Mouse (Mus musculus) CH12.LX (cell line): Measurements from ENCODE around the gene Tekt4. TPM values are rescaled to one million over a fixed set of nuclear protein-coding genes. Genes with fewer than 3 reads are reported as not detected.

ENCODE experiments used
- DNase-seq: peaks from one replicate; pipeline ENCODE4 v3.0.0-alpha.2; 2013; ENCODE audit errors: extremely low read depth
- H3K27ac ChIP-seq: 2 replicates; pipeline ENCODE4 v1.5.1; 2012; ENCODE audit warnings: low read depth, mild to moderate bottlenecking, control low read depth, moderate library complexity; ENCODE audit not compliant: insufficient read depth
- H3K27me3 ChIP-seq: replicated peaks from 2 replicates; pipeline ENCODE3; 2012; ENCODE audit warnings: inconsistent platforms
- H3K36me3 ChIP-seq, 2 experiments: replicated peaks in 1 of 2; 2 replicates each; pipeline versions ENCODE3 to v1.6.1; 2012; ENCODE audit warnings: inconsistent platforms in 1 of 2, low read length in 1 of 2, mild to moderate bottlenecking in 1 of 2, mixed read lengths in 1 of 2, moderate library complexity in 1 of 2; ENCODE audit not compliant: control insufficient read depth in 1 of 2, insufficient read depth in 1 of 2
- H3K4me1 ChIP-seq, 2 experiments: 2 replicates each; pipeline ENCODE4 v1.6.1; 2012; ENCODE audit warnings: inconsistent platforms in 1 of 2, moderate library complexity in 1 of 2; ENCODE audit not compliant: insufficient read depth in 2 of 2, control insufficient read depth in 1 of 2
- H3K4me2 ChIP-seq: 2 replicates; pipeline ENCODE4 v1.6.1; 2012; ENCODE audit warnings: low read depth, mild to moderate bottlenecking, control low read depth; ENCODE audit not compliant: poor library complexity, insufficient read depth, severe bottlenecking
- H3K4me3 ChIP-seq, 3 experiments: fragments of 150-350 bp in 1 of 3; sonication (generic) in 1 of 3; replicated peaks in 1 of 3; 2 replicates each; pipeline versions ENCODE3 to v1.5.1; 2011 to 2012; ENCODE audit warnings: low read depth in 2 of 3, low read length in 2 of 3, mild to moderate bottlenecking in 2 of 3, moderate library complexity in 2 of 3, control low read depth in 1 of 3, improper control_type of control experiment in 1 of 3, inconsistent platforms in 1 of 3, mixed read lengths in 1 of 3; ENCODE audit not compliant: poor library complexity in 1 of 3
- H3K79me2 ChIP-seq: replicated peaks from 2 replicates; pipeline ENCODE4 v1.6.1; 2012; ENCODE audit warnings: mild to moderate bottlenecking, moderate library complexity; ENCODE audit not compliant: control insufficient read depth, poor library complexity, insufficient read depth, severe bottlenecking; ENCODE audit errors: extremely low read depth
- H3K9ac ChIP-seq: 2 replicates; pipeline ENCODE4 v1.6.1; 2012; ENCODE audit warnings: low read depth, mild to moderate bottlenecking, control low read depth, moderate library complexity; ENCODE audit not compliant: insufficient read depth
- H3K9me3 ChIP-seq: replicated peaks from 2 replicates; pipeline ENCODE3; 2012; ENCODE audit warnings: low read length, inconsistent platforms, mixed read lengths
- BHLHE40 ChIP-seq: IDR thresholded peaks from 2 replicates; pipeline ENCODE4 v1.6.1; 2011; ENCODE audit warnings: mild to moderate bottlenecking, low read depth, low read length, improper control_type of control experiment
- CTCF ChIP-seq, 2 experiments: IDR thresholded peaks in 1 of 2; conservative IDR thresholded peaks in 1 of 2; 2 replicates each; pipeline ENCODE4 v1.5.1; 2011 to 2012; ENCODE audit warnings: low read depth in 2 of 2, low read length in 2 of 2, improper control_type of control experiment in 1 of 2, inconsistent platforms in 1 of 2, mild to moderate bottlenecking in 1 of 2, moderate library complexity in 1 of 2
- E2F4 ChIP-seq: IDR thresholded peaks from 2 replicates; pipeline ENCODE4 v1.6.1; 2011; ENCODE audit warnings: low read depth, low read length, improper control_type of control experiment; ENCODE audit not compliant: insufficient replicate concordance
- ELF1 ChIP-seq: IDR thresholded peaks from 2 replicates; pipeline ENCODE4 v1.6.1; 2014; ENCODE audit warnings: low read depth, mild to moderate bottlenecking, inconsistent platforms, low read length, improper control_type of control experiment
- EP300 ChIP-seq: IDR thresholded peaks from 2 replicates; pipeline ENCODE4 v1.6.1; 2011; ENCODE audit warnings: low read length, improper control_type of control experiment
- ETS1 ChIP-seq: conservative IDR thresholded peaks from 2 replicates; pipeline ENCODE4 v1.6.1; 2012; ENCODE audit warnings: low read depth, mild to moderate bottlenecking, inconsistent platforms, low read length, improper control_type of control experiment, moderate library complexity
- GABPA ChIP-seq: IDR thresholded peaks from 2 replicates; pipeline ENCODE4 v1.6.1; 2012; ENCODE audit warnings: low read depth, low read length, improper control_type of control experiment, inconsistent platforms; ENCODE audit not compliant: insufficient replicate concordance
- HCFC1 ChIP-seq: IDR thresholded peaks from 2 replicates; pipeline ENCODE4 v1.6.1; 2012; ENCODE audit warnings: low read depth, mild to moderate bottlenecking, inconsistent platforms, low read length, improper control_type of control experiment
- IRF4 ChIP-seq: IDR thresholded peaks from 2 replicates; pipeline ENCODE4 v1.6.1; 2014; ENCODE audit warnings: low read depth, mild to moderate bottlenecking, inconsistent platforms, low read length, improper control_type of control experiment
- JUN ChIP-seq: IDR thresholded peaks from 2 replicates; pipeline ENCODE4 v1.6.1; 2011; ENCODE audit warnings: low read depth, mild to moderate bottlenecking, low read length, improper control_type of control experiment, moderate library complexity; ENCODE audit not compliant: insufficient read depth
- KAT2A ChIP-seq: IDR thresholded peaks from 2 replicates; pipeline ENCODE4 v1.6.1; 2012; ENCODE audit warnings: low read length, improper control_type of control experiment, inconsistent platforms; ENCODE audit not compliant: insufficient replicate concordance
- MAFK ChIP-seq: IDR thresholded peaks from 2 replicates; pipeline ENCODE4 v1.6.1; 2011; ENCODE audit warnings: low read length, improper control_type of control experiment; ENCODE audit not compliant: insufficient replicate concordance
- MAX ChIP-seq: IDR thresholded peaks from 2 replicates; pipeline ENCODE4 v1.6.1; 2011; ENCODE audit warnings: low read length, improper control_type of control experiment
- MEF2A ChIP-seq: IDR thresholded peaks from 2 replicates; pipeline ENCODE4 v1.6.1; 2014; ENCODE audit warnings: low read depth, mild to moderate bottlenecking, inconsistent platforms, low read length, improper control_type of control experiment, borderline replicate concordance
- MXI1 ChIP-seq: IDR thresholded peaks from 2 replicates; pipeline ENCODE4 v1.6.1; 2011; ENCODE audit warnings: mild to moderate bottlenecking, low read depth, low read length, improper control_type of control experiment
- NRF1 ChIP-seq: IDR thresholded peaks from 2 replicates; pipeline ENCODE4 v1.6.1; 2014; ENCODE audit warnings: low read depth, mild to moderate bottlenecking, inconsistent platforms, low read length, improper control_type of control experiment, moderate library complexity
- PAX5 ChIP-seq: IDR thresholded peaks from 2 replicates; pipeline ENCODE4 v1.6.1; 2012; ENCODE audit warnings: low read length, inconsistent platforms, mixed read lengths
- POLR2A ChIP-seq: IDR thresholded peaks from 2 replicates; pipeline ENCODE4 v1.6.1; 2011; ENCODE audit warnings: low read depth, mild to moderate bottlenecking, improper control_type of control experiment, low read length
- RCOR1 ChIP-seq: conservative IDR thresholded peaks from 2 replicates; pipeline ENCODE4 v1.6.1; 2012; ENCODE audit warnings: low read depth, mild to moderate bottlenecking, inconsistent platforms, low read length, improper control_type of control experiment
- SIN3A ChIP-seq: IDR thresholded peaks from 2 replicates; pipeline ENCODE4 v1.6.1; 2012; ENCODE audit warnings: low read length, improper control_type of control experiment, inconsistent platforms
- SMC3 ChIP-seq: IDR thresholded peaks from 2 replicates; pipeline ENCODE4 v1.6.1; 2011; ENCODE audit warnings: low read depth, low read length, improper control_type of control experiment
- TBP ChIP-seq: conservative IDR thresholded peaks from 2 replicates; pipeline ENCODE4 v1.6.1; 2011; ENCODE audit warnings: low read depth, low read length, improper control_type of control experiment
- TCF12 ChIP-seq: IDR thresholded peaks from 2 replicates; pipeline ENCODE4 v1.6.1; 2014; ENCODE audit warnings: low read depth, mild to moderate bottlenecking, inconsistent platforms, low read length, improper control_type of control experiment
- UBTF ChIP-seq: IDR thresholded peaks from 2 replicates; pipeline ENCODE4 v1.6.1; 2012; ENCODE audit warnings: low read depth, mild to moderate bottlenecking, inconsistent platforms, low read length, improper control_type of control experiment, moderate library complexity
- USF1 ChIP-seq: IDR thresholded peaks from 2 replicates; pipeline ENCODE4 v1.6.1; 2014; ENCODE audit warnings: low read depth, mild to moderate bottlenecking, inconsistent platforms, low read length, improper control_type of control experiment
- ZC3H11A ChIP-seq: IDR thresholded peaks from 2 replicates; pipeline ENCODE4 v1.6.1; 2012; ENCODE audit warnings: low read depth, mild to moderate bottlenecking, inconsistent platforms, low read length, improper control_type of control experiment
- ZKSCAN1 ChIP-seq: IDR thresholded peaks from 2 replicates; pipeline ENCODE4 v1.6.1; 2012; ENCODE audit warnings: low read depth, inconsistent platforms, low read length, improper control_type of control experiment, borderline replicate concordance
- ZNF384 ChIP-seq: IDR thresholded peaks from 2 replicates; pipeline ENCODE4 v1.6.1; 2012; ENCODE audit warnings: low read depth, low read length, improper control_type of control experiment, inconsistent platforms
- dilution Hi-C: fragments of 300-500 bp; cut with MboI; formaldehyde crosslinking; loops from 2 replicates; pipeline ENCODE4 v1.14.3; 2020; ENCODE audit warnings: low sequenced_read_pairs; ENCODE audit not compliant: extremely low pct_unique_long_range_greater_than_20kb, extremely low pct_ligation_motif_present
- in situ Hi-C: fragments of 300-500 bp; cut with MboI; formaldehyde crosslinking; loops from 3 replicates; pipeline ENCODE4 v1.14.3; 2019; ENCODE audit warnings: low sequenced_read_pairs, low pct_ligation_motif_present, low pct_unique_long_range_greater_than_20kb, mixed read lengths
- polyA plus RNA-seq: library from polyadenylated mRNA; unstranded; fragments of >175 nt; gene quantifications from 2 replicates; pipeline ENCODE4 v1.2.1, GENCODE M21; 2012; ENCODE audit warnings: low read depth; ENCODE audit not compliant: insufficient read length
- total RNA-seq, 2 experiments: library from RNA; depleted of rRNA; stranded (reverse); fragments of 300-350 nt in 1 of 2; fragments of >200 nt in 1 of 2; gene quantifications; 2 replicates each; pipeline ENCODE4 v1.2.3; 2012 to 2014

Gene Tekt4
- total and polyA plus RNA-seq, 3 experiments, result not detected

GRCm38 (mm10) chr17:25429240-25429639, 25.2 kb upstream of the Tekt4 start:
- Histone ChIP-seq H3K9me3 (peaks cover 3% of the 10 kb centered on the region), H3K36me3 (no peaks in the 10 kb centered on the region), H3K4me2 (no peak overlapping the region), H3K27ac (no peak overlapping the region), H3K4me1 (peaks cover 18 to 41% of the 10 kb centered on the region in 2 experiments), H3K27me3 (peaks cover 92% of the 10 kb centered on the region), H3K4me3 (no peak overlapping the region), H3K9ac (no peak overlapping the region), H3K79me2 (no peaks in the 10 kb centered on the region)
- dilution Hi-C loops, result no loop called here
- no peak for DNase-seq
- in situ Hi-C loops, result no loop called here
- TF ChIP-seq RCOR1, result no peak
- TF ChIP-seq POLR2A, result no peak
- TF ChIP-seq TBP, result no peak
- TF ChIP-seq ETS1, result no peak
- no peak for TF ChIP-seq MAFK
- TF ChIP-seq SIN3A, result no peak
- no peak for TF ChIP-seq MAX
- TF ChIP-seq E2F4, result no peak
- TF ChIP-seq NRF1, result no peak
- TF ChIP-seq USF1, result no peak
- TF ChIP-seq UBTF, result no peak
- TF ChIP-seq ZNF384, result no peak
- TF ChIP-seq IRF4, result no peak
- TF ChIP-seq GABPA, result no peak
- no peak for TF ChIP-seq CTCF (conservative IDR thresholded peaks at IDR 0.05 in 1 of 2, IDR thresholded peaks at IDR 0.05 in 1 of 2; ENCODE audit: low read depth in 2 of 2, low read length in 2 of 2)
- TF ChIP-seq EP300, result no peak
- no peak for TF ChIP-seq SMC3
- TF ChIP-seq MEF2A, result no peak

- Histone ChIP-seq H3K4me2 (peak overlapping the region; percentile 0; the same call in 1 of the 2 replicates), H3K4me3 (no peak overlapping the region), H3K4me1 (peaks cover 18 to 41% of the 10 kb centered on the region in 2 experiments), H3K9ac (no peak overlapping the region), H3K36me3 (no peaks in the 10 kb centered on the region), H3K27ac (no peak overlapping the region), H3K9me3 (peaks cover 3% of the 10 kb centered on the region), H3K79me2 (no peaks in the 10 kb centered on the region), H3K27me3 (peaks cover 92% of the 10 kb centered on the region)
- DNase-seq, result peak; percentile 20
- dilution Hi-C loops, result no loop called here
- no peak for TF ChIP-seq KAT2A
- no peak for TF ChIP-seq ZKSCAN1
- TF ChIP-seq JUN, result no peak
- TF ChIP-seq CTCF (conservative IDR thresholded peaks at IDR 0.05 in 1 of 2, IDR thresholded peaks at IDR 0.05 in 1 of 2; ENCODE audit: low read depth in 2 of 2, low read length in 2 of 2), result no peak
- TF ChIP-seq TCF12, result 0 out of 2 replicates have a peak, but pooled peaks have one; percentile 31
- TF ChIP-seq NRF1, result no peak
- TF ChIP-seq UBTF, result 0 out of 2 replicates have a peak, but pooled peaks have one; percentile 39
- TF ChIP-seq SMC3, result no peak
- TF ChIP-seq ELF1, result no peak
- TF ChIP-seq USF1, result no peak
- TF ChIP-seq MXI1, result no peak
- TF ChIP-seq HCFC1, result no peak
- no peak for TF ChIP-seq MEF2A
- 0 out of 2 replicates have a peak, but pooled peaks have one; percentile 5 for TF ChIP-seq EP300
- TF ChIP-seq PAX5, result no peak
- TF ChIP-seq E2F4, result no peak
- TF ChIP-seq ZC3H11A, result no peak
- peak; percentile 21; the same call in 1 of the 2 replicates for TF ChIP-seq BHLHE40
- TF ChIP-seq MAFK, result no peak
- TF ChIP-seq RCOR1, result no peak
- in situ Hi-C loops, result no loop called here
Observed at GRCm38 (mm10) chr17:25429886-25430285, 24.5 kb upstream of the Tekt4 start.
